Mouse (Mus musculus) gastrocnemius, postnatal 14 days (tissue): Measurements from ENCODE around the gene Ube2c. TPM values are rescaled to one million over a fixed set of nuclear protein-coding genes. Genes with fewer than 3 reads are reported as not detected.
"Not testable (repeated sequence)": the region's sequence is repeated elsewhere in the genome, so short reads cannot be mapped to it uniquely, and the experiment has no call there.

Experiments used
- DNase-seq: peaks from one replicate; pipeline ENCODE4 v3.0.0; 2021; ENCODE audit warnings: mixed read lengths
- intact Hi-C: fragments of 180-260 bp; cut with DNase I; formaldehyde crosslinking; loops from one replicate; pipeline ENCODE4 v1.15.1; 2025; ENCODE audit warnings: low total_unique reads
- total RNA-seq, 2 experiments: library from RNA; stranded (reverse); gene quantifications; 2 replicates each; pipeline ENCODE4 v1.2.3; 2021

The Ube2c gene
- total RNA-seq, 2 experiments from 2014 or later = 6.9 to 8.1 TPM

DNA sequence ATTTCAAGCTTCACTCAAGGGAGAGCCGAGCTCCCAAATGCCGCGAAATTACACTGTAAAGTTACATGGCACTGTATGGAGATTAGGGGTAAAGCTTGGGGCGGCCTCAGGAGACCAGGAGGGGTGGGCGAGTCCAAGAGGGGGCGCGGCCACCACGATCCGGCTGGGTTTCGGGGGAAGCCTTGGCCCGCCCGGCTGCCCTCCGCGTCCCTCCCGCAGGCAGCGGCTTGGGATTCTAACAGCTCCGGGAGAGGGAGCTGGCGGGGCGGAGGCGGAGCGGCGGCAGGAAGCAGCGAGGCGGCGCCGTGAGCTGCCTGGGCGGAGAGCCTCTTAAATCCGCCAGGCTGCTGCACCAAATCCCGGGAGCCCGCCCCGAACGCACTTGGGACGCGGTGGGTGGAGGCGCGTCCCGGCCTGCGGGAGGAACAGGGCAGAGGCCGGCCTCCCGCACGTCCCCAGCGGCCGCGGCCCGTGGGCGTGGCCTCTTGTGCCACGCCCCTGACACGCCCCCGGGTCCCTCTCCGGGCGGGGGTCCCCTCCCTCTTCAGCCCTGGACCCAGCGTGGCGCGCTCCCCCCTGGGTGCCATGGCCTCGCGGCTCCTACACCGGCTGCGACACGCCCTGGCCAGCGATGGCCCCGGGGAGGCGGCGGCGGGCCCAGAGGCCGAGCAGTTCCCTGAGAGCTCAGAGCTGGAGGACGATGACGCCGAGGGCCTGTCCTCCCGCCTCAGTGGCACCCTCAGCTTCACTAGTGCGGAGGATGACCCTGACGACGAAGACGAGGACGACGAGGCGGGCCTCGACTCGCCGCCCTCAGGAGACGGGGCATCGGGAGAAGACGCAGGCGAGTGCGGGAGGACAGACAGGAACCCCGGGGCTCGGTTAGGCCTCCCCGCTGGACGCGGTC lies 16.0 kb downstream of the Ube2c start, which contains the start of gene Snx21:
Gene Snx21, plus strand, starts transcription at position 343 of the 907 bp plus-strand sequence.
- intact Hi-C loops = no loop called here
- DNase-seq = peak; percentile 92

DNA sequence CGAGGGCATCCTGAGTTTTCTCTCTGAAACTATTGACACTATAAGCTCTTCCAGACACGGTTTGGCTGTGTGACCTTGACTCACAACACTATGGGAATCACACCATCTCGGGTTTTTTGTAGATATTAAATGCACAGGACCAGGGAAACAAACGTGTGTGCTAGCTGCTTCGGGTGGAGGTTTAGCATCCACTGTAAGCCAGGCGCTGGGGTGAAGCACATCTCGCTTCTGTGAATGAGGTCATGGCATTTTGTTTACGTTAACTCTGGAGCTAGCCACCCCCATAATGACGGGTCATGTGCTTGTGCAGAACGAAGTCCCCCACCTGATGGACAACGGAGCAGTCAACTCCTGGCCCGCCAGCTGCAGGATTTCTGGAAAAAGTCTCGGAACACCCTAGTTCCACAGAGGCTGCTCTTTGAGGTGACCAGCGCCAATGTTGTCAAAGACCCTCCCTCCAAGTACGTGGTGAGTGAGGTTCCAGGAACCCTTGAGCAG lies 16.7 kb downstream of the Ube2c start:
- intact Hi-C loops = no loop called here
- no peak for DNase-seq

DNA sequence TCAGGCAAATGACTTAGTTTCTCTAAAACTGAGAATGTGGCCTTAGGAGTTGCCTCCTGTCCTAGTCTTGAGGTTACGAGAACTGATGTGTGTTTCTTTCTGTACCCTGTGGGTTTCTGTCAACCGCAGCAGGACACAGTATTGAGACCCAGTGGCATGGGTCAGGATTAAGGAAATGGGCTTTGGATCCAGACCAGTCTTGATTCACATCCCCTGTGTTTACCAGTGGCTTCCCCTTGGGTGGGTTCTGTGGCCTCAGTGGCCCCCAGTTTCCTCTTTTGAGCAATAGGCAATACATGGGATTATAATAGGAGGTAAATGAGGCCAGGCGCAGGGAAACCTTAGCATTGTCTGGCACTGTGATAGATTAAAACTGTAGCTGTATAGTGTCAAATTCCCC lies 17.3 kb downstream of the Ube2c start:
- DNase-seq = no peak
- intact Hi-C loops = no loop called here

DNA sequence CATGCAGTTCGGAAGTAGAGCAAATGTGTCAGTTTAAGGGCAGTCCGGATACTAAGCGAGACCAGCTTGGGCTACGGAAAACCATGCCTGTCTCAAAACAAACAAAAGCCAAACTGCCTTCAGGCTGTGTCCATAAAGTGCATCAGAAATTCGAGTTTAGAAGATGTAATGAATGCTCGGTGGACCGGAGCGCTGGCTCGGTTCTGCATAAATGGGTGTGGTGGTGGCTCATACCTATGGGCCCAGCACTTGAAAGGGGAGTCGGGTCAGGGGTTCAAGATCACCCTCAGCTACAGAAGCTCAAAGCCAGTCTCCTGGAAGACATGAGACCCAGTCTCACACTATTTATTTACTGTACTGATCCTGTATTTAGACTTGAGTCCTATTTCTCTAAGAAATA lies 18.1 kb downstream of the Ube2c start:
- intact Hi-C loops = no loop called here
- DNase-seq = no peak

DNA sequence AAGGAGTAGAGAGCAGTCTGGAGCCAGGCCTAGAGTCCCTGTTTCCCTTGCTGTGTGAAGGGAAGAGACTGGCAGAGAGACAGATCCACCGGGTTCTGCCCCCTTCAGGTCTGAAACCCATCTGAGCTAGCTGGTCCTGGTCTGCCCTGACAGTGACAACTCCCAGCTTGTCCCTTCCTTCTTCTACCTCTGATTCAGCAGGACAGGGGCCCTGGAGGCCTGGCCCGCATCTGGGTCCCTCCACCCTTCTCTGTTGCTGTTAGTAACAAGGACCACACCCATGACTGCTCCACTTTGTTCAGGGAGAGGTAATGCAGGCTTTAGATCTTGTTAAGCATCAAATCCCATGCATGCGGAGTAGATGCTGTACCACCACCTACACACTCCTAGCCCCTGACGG lies 18.7 kb downstream of the Ube2c start:
- no peak for DNase-seq
- intact Hi-C loops = no loop called here

DNA sequence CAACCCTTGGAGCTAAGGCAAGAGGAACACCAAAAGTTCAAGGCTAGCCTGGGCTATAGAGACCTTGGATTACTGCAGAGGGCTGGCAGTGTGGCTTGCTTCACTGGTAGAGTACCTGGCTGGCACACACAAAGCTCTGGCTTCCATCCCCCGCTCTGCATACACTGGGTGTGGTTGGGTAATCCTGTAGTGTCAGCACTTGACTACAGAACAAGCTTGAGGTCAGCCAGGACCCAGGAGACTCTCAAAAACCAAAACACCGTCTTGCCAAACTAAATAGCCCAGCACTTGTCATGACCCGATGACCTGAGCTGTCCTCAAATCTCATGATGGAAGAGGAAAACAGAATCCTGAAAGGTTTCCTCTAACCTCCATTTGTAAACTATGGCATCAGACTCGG lies 20.8 kb downstream of the Ube2c start:
- intact Hi-C loops = no loop called here
- DNase-seq = no peak

DNA sequence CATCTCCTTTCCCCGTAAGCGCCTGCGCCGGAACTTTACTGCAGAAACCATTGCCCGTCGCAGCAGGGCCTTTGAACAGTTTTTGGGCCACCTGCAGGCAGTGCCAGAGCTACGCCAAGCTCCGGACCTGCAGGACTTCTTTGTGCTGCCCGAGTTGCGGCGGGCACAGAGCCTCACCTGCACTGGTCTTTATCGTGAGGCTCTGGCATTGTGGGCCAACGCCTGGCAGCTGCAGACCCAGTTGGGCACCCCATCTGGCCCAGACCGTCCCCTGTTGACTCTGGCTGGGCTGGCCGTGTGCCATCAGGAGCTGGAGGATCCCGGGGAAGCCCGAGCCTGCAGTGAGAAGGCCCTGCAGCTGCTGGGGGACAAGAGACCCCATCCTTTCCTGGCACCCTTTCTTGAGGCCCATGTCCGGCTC lies 22.2 kb downstream of the Ube2c start:
- intact Hi-C loops = no loop called here
- no peak for DNase-seq

DNA sequence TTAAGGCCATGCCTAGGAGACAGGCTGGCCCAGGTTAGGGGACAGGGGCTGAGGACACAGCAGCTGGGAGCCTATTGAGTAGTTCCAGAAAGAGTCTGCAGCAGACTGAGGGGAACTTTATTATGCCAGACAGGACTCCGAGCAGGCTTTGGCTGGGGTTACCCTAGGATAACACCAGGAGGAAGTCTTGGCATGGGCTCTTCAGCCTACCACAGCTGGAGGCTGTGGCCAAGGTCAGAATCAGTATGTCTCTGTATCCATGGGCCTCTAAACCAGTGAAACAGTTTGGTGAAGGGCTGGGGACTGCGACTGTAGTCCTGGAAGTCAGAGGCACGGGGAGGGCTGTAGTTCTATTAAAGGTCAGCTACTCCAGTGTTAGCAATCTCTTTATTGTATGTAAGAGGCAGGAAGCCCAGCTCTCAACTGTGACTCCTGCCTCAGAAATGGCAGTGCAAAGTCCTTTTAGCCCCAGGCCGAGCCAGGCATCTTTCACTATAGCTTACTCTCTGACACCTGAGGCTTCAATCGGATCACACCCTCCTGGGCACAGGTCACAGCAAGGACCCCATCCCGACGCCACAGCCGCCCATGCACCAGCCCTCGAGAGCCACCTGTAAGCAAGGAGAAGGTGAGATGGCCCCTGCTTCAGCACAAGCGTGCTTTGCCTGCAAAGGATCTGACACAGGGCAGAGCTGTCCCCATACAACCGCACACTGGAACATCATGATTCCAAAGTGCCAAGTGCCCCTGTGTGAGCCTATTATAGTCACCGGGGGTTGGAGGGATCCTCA lies 22.9 kb downstream of the Ube2c start:
- DNase-seq = no peak

DNA sequence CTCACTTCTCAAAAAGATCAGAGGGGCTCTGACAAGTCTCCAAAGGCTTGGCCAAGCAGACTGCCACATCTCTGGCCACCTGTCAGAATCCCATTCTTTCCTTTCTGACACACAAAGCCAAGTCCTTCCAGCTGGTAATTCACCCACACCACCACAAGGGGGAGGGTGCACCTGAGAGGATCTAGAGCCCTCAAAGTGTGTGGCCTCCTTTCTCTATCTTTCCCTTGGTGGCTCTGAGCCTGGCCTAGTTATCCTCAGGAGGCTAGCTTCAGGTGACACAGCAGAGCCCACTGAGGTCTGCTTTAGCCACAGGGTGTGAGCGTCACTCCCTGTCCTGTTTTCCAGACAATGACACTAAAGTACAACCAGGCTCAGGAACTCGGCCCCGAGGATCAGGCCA lies 23.5 kb downstream of the Ube2c start:
- DNase-seq = peak; percentile 52
- intact Hi-C loops = no loop called here

More for the DNA sequence above, 22.9 kb downstream of the Ube2c start:
- intact Hi-C loops = no loop called here

DNA sequence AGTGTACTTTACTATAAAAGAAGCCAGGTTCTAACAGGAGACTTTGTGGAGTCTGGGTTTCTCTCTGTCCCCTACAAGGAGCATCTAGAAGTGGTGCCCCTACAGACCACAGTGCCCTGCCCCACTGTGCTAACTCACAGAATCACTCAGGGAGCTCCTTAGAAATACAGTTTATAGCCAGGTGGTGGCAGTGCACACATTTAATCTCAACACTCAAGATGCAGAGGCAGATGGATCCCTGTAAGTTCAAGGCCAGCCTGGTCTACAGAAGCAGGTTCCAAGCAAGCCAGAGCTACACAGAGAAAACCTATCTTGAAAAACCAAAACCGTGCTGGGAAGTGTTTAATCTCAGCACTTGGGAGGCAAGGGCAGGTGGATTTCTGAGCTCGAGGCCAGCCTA lies 24.1 kb downstream of the Ube2c start:
- intact Hi-C loops = no loop called here
- DNase-seq = no peak

DNA sequence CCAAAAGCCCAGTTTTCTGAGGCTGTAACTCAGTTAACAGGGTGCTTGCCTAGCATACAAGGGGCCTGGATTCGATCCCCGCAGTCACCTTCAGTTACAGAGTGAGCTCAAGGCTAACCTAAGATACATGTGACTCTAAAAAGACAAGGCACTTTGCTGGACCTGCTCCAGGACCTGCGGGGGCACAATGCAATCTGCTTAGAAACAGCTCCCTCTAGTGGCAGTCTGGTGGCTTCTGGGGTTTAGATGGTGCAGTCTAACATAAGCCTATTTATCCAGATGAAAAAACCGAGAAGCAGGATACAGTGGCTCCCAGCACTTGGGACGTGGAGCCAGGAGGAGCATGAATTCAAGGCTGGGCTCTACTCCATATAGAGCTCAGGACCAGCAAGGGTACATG lies 24.6 kb downstream of the Ube2c start:
- intact Hi-C loops = no loop called here
- peak; percentile 88 for DNase-seq

DNA sequence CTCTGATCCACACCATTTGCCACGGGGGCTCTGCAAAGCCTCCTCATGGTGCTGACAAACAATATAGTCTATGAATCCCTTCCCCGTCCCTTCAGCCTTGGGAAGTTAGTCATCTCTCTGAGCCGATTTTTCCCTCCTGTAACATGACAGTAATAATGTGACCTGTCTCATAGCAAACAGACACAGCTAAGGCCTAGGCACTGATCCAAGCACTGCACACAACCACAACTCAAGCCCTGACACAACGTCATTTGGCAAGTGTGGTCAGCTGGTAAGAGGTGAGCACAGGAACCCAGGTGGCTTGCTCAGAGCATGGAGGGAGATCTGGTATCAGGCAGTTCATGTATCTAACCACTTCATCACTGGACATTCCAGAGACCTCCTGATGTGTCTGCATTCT lies 26.2 kb downstream of the Ube2c start:
- intact Hi-C loops = no loop called here
- DNase-seq = no peak

DNA sequence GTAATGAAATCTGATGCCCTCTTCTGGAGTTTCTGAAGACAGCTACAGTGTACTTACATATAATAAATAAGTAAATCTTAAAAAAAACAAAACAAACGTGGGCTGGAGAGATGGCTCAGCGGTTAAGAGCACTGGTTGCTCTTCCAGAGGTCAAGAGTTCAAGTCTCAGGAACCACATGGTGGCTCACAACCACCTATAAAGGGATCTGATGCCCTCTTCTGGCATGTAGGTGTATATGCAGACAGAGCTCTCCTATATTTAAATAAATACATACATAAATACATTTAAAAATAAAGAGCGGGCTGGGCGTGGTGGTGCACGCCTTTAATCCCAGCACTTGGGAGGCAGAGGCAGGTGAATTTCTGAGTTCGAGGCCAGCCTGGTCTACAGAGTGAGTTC lies 28.9 kb downstream of the Ube2c start:
- DNase-seq, intact Hi-C loops: not testable (repeated sequence)

DNA sequence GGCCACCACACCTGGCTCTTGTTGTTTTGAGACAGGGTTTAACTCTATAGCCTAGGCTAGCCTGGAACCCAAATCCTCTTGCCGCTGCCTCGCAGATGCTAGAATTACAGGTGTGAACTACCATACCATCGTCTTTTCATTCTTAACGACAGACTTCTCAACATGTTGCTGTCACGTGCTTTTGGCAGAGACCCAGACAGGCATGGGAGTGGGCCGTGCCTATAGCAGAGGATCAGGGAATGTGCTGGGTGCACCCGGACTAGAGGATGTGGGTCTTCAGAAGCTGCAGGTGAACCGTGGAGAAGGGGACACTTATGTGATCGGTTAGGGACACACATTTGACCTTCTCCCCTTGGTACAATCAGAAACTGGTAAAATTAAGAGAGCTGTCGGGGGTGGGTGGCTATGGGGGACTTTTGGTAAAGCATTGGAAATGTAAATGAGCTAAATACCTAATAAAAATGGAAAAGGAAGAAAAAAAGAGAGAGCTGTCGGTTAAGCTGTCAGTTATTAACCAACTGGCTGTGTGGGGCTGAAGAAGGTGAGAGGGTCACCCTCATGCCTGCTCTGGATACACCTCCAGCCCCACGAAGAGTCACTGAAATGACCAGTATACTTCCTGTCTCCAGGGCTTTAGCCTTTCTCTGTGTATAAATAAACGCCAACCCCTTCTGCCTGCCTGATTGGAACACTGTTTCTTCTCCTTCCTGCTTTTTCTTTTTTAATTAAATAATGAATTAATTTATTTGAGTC lies 30.7 kb downstream of the Ube2c start:
- intact Hi-C loops = loop anchor here (2.0 kb wide), 1 partner anchor 124 kb away; no protein-coding TSS in a partner anchor
- no peak for DNase-seq

DNA sequence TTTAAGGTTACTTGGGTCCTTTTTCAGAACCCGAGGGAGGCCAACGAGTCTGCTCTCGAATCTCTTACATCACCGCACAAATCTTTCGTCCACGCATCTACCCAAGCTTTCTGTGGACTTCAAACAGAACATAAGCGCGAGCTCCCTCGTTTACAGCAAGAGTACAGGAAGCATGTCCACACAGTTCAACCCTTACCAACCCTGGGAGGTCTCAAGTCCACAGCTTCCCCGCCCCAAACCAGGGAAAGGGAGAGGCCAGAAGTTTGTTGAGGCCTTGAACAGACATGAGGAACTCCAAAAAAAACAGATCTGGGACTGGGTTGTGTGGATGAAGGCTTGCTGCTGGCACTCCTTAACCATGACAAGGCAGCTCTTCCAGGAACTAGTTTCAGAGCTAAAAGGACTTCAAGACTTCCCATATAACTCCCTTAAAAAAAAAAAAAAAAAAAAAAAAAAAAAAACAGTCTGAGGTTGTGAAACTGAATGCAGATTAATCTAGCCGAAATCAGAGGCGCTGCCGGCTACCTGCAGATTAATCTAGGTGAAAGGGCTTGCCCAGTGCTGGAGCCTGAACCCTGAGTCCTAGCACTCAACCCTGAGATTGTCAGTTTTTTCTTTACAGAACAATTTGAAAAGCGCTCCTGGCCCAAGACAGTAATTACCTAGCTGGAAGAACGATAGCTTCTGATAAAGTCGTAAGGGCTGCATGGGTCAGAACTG lies 33.7 kb downstream of the Ube2c start:
- DNase-seq = no peak
- intact Hi-C loops = no loop called here

DNA sequence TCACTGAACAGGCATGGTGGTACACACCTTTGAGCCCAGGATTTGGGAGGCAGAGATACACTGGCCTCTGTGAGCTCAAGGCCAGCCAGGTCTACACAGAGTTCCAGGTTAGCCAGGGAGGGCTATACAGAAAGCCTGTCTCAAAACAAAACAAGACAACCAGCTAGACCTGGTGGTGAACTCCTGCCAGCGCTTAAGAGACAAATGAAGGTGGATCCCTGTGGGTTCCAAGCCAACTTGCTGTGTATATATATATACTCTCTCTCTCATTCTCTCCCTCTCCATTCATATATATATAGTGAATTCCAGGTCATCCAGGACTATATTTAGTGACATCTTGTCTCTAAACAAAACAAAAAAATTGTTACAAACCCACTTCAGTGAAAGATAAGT lies 34.2 kb downstream of the Ube2c start:
- DNase-seq = no peak
- intact Hi-C loops = no loop called here

DNA sequence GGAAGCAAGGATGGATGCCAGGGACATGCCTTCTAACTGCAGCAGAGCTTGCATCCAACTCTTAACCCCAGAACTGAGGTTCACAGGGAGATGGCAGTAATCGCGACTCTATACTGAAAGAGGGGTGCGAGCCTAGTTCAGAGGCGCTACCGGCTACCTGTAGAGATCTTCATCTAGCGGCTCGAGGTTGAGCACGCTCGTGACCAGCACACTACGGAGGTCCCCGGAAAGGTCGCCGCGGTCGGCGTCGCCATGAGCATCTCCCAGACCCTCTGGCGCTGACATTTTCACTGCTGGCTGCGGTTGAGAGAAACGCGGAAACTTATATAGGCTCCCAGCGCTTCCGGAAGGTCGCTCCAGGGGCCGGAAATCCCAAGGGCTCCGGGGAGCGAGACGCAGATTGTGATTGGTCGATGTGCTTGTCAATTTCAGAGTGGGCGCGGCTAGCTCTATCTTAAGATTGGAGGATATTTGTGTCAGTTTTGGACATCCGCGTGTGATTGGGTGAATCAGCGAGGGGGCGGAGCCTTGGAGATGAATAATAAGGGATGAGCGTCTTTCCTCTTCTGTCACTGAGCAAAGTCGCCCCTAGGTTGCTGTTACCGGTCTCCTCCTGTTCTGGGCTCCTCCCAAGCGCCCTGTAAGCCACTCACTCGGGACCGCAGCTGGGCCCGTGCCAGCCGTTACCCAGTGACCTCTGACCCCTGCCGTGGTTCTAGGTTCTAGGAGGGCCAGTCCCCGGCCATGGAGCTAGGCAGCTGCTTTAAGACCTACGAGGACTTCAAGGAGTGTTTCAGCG lies 35.0 kb downstream of the Ube2c start, which contains the start of the genes Acot8 and Zswim3:
Gene Acot8, minus strand, starts transcription at position 350 of the 799 bp plus-strand sequence.
Gene Zswim3, plus strand, starts transcription at position 566 of the 799 bp plus-strand sequence.
- peak; percentile 93 for DNase-seq
- intact Hi-C loops = no loop called here

DNA sequence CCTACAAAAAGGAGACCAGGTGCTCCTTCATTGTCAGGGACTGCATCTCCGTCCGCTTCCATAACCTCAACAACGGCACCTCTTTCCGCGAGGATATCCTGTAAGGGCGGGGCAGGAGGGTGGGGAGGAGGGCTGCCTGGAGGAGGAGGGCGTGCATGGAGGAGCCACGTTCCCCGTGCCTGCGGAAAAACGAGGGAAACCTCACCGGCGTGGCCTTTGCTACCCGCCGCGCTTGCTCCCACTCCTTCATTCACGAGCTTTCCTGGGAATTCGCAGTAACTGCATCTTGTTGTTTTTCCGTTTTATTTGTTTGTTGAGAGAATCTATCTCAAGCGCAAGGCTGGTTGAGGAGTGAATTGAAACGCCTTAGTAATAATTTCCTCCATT lies 35.6 kb downstream of the Ube2c start:
- DNase-seq = no peak
- intact Hi-C loops = no loop called here
